Mouse (Mus musculus): ENCODE measurements around the gene Nisch.

DNA sequence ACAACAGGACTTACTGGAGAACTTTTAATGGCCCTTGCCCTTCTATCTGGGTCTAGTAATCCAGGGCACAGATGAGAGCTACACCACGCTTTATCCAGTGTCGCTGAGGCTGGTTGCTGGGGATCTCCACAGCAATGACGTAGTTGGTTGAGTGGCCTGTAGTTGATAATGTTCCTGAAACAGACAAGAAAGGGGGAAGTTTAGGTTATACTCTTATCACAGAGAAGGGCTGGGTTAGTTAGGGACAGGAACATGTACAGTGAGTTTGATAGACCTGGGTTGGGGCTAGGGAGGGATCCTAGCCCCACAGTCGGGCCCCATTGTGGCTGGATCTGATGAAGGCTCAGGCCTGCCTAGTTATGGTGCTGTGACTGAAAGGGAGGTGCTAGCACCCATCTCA is 43.6 kb upstream of the Nisch start:
- TF ChIP-seq TAL1 (IDR thresholded peaks at IDR 0.05; ENCODE audit: low read length) (no peak), GATA1 (IDR thresholded peaks at IDR 0.05; ENCODE audit: low read length) (no peak)
